Mouse (Mus musculus): ENCODE data around the gene Pex7.

Pex7 gene

DNA sequence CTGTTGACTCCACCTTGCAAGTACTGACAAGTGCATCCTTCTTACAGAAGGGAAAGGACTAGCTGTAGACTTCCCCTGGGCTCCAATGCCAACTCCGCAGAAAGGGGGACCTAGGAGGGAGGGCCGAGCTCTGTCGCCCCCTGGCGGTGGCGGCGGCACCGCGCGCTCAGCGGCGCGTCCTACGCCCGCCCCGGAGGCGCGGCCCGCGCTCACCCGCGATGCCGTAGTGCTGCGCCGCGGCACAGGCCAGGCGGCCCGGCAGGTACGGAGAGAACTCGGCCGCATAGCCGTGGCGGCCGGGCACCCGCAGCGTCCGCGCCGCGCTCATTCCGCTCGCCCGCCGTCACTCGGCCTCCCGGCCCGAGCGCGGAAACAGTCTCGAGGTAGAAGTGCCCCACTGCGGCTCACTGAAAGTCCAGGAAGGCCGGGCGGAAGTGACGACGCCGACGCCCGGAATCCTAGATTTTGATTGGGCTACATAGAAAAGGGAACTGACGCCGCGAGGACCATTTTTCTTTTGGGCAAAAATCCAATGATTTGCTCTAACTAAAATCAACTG, at the start of gene Pex7:
Pex7 (minus strand) TSS at position 444 of the 559 bp plus-strand sequence.
- DNase-seq: peak; percentile 96

DNA sequence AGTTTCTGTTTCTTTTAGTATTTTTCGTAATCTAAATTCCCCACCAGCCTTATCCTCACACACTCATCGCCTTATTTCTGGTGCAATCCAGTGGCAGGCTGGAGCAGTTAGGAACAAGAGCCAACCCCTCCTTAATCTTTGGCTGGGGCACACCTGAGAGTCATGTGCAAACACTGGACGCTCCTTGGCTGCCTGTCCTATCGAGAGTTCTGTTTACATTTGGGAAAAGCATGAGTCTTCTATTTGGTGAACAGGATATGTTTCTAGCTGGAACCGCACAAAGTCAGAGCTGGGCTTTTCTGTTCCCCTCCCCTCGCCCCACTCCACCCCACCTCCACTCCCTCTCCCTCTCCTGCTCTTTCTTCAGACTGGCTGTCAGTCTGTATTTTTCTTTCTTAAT, 49.3 kb upstream of the Pex7 start:
- DNase-seq: peak; percentile 86

GRCm38 (mm10) chr10:19955817-19956216, 48.3 kb upstream of the Pex7 start:
- DNase-seq: no peak

DNA sequence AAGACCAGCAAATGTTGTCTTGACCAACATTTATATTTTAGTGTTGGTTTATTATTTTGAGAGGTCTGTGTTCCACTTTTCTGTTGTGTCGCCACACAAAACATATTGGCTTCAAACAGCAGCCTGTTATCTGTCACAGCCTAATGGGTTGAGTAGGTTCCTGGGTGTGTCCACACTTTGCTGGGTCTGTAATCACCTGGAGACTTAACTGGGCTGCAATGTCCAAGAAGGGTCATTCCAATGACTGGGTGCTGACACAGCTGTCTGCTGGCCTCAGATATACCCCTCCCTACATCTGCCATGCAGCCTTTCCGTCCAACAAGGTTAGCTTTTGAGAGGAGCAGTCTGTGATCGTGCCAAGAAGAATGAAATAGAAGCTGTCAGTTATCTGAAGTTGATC, 47.1 kb upstream of the Pex7 start:
- DNase-seq: no peak

DNA sequence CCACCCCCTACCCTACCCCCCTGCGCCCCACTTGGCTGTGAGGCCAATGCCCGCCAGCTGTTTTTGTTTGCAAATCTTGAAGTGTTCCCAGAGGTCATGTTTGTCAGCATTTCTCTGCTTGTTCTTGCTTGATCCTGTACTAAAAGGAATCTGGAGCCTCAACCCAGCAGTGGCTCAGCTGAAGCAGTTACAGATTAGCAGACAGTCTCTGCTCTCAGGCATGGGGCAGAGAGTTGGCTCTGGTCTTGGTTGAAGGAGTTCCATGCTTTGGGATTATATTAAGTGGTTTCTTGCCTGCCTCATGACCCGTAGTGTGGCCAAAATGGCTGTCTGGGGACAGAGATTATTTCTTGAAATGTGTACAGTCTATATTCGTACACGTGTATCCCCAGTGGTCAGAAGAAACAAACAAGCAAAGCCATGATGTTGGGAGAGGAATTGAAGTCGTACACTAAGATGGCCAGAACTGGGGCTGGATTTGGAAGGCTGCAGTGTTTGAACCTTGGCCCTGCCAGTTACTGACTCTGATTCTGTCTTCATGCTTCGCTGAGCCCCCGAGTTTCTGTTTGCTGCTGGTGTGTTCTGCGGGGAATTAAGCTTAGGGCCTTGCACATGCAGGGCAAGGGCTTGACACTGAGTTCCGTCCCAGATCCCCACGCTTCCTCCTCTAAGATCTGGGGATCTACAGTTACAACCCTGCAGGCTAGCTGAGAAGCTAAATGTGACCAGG, 45.7 kb upstream of the Pex7 start:
- peak; percentile 37 for DNase-seq

DNA sequence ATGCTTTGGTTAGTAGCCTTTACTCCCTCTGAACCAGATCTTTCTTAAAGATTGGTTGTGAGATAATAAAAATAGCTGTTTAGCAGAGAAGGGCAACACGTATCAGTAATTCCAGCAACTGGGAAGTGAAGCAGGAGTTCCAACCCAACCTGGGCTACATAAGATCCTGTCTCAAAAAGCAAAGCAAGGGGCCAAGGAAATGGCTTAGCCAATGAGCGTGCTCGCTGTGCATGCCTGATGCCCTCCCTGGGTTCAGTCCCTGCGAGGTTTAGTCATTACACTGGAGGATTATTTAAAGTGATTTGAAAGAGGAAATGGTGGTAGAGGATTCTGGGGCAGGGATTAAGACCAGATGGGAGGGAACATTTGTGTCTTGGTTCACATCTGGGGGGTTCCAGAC, 41.6 kb upstream of the Pex7 start:
- DNase-seq: no peak

GRCm38 (mm10) chr10:19948381-19948780, 40.9 kb upstream of the Pex7 start:
- no peak for DNase-seq

- no peak for DNase-seq
Measured at GRCm38 (mm10) chr10:19947901-19948300, 40.4 kb upstream of the Pex7 start.

DNA sequence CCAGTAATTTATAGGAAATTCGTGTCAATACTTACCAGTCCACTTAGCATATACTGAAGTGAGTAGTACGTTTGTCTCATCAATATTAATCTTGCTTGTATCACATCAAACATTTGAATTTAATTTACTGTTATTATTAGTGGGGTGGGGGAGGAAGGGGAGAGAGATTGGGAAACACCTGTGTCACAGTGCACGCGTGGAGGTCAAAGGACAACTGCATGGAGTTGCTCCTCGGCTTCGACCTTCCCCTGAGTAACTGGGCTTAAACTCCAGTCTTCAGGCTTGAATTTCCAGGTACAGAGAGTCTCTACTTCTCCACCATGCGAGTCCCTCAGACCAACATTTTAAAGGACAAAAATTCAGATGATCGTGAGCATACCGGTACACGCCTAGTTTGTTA, 40.0 kb upstream of the Pex7 start:
- DNase-seq: no peak

DNA sequence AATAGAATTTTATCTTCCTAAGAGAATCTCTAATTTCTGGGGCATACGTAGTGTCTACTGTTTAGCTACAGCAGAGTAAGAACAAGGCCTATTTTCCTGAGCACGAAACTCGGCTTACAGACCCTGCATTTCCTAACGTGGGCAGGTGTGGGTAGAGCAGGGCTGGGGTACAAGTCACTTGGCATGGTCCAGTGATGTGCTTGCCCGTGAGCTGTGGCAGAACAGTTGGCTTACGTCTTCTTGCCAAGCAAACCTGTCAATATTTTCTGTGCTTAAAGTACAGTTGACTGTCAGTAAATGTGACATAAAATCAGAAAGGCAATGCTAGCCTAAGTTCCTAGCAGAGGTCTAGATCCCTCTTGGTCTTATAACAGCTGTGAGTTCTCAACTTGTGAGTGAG, 39.2 kb upstream of the Pex7 start:
- DNase-seq: no peak

DNA sequence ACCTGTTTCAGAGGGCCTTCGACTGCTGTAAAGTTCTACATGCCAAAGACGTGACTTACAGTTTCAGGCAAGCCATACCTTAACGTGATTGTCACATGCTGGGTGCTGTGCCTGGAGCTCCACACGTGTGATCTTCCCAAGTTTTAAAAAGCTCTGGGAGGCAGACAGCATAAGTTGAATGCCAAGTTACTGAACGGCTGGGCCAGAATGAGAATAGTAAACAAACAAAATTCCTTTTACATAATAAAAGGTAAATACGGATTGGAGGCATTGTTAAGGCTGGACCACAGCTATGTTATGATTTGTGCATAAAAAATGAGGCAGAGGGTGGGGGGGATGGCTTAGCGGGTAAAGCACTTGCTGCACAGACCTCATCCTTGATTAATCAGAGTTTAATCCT, 38.2 kb upstream of the Pex7 start:
- DNase-seq: peak; percentile 28

- DNase-seq: no peak
Measured at GRCm38 (mm10) chr10:19942621-19943020, 35.1 kb upstream of the Pex7 start.

DNA sequence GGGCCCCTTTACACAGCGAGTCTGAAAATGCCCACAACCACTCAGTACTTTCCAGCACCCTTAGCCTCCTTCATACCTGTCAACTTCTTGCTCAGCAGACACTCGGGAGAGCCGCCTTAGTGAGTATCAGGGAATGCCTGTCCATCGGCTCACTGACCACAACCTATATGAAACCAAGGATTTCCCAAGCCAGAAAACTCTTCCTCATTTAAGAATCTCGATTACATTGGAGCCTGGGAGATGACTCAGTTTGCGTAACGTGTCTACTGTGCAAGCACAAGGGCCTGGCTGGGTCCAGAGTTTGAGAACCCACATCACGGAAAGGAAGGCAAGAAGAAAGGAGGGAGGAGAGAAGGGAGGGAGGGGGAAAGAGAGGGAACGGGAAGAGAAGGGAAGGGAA, 34.4 kb upstream of the Pex7 start:
- DNase-seq: peak; percentile 66

DNA sequence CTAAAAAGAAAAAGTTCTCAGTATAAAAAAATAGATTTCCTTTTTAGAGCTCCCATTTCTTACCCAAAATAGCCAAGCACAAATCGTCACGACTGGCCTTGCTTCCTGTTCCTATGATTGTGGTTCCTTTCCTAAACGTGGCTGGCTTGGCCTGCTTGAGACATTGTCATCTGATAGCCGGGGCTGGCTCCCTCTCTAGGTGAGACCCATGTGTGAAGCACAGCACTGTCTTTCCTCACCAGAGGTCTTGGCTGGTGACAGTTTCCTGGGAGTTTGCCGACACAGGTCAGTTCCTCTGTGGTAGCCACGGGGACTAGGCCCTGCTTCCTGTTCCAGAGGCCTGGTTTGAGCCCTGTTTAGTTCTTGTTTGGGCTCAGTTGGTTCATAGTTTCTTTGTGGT, 33.6 kb upstream of the Pex7 start:
- peak; percentile 69 for DNase-seq

GRCm38 (mm10) chr10:19940626-19941025, 33.1 kb upstream of the Pex7 start:
- DNase-seq: no peak

DNA sequence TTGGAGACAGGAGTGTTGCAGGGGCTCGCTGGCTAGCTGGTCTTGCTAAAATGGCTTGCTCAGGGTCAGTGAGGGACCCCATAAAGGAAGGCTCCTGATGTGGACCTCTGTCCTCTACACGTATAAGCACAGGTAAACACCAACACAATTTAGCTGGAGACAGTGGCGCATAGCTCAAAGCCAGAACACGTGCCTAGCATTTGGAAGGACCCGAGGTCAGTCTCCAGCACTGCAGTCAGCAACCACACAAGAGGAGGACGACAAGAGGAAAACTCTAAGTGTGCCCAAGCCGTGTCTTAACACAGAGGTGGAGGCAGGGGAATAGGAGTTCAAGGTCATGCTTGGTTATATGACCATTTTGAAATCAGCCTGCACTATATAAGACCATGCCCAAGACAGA, 32.6 kb upstream of the Pex7 start:
- no peak for DNase-seq

DNA sequence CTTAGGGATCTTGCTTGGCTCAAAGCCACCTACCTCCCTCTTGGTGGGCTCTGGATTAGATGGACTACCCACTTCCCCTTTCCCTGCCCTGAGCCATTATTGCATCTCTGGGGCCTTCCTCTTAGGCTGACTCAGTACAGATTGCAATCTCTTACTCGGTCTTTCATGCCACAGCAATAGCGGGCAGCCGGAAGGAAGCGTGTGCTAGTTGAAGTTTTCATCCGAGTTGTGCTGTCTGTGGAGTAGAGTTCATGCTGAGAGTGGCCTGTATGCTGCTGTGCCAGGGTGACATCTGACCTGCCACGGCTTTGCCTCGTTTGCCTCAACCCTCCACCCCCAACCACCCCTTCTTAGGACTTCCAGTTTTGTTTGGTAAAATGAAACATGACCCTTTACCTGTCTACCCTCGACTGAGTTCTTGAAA, 31.8 kb upstream of the Pex7 start:
- peak; percentile 64 for DNase-seq

DNA sequence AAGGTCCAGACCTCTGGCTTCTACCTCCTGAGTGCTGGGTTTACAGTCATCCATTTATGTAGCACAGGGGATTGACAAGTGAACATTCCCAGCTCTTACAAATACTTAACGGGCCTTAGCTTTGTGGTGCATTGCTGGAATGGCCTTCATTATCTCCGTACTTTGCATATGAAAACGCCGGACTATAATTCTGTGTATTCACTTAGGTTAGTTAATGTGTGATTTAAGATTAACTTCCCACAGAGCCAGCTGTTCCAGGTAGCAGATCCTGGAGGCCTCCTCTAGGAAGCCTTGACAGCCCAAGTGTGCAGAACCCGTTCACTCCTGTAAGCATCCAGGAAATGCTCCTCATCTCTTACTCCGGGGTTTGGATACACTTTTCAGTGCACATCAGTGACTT, 31.2 kb upstream of the Pex7 start:
- DNase-seq: no peak

- DNase-seq: no peak
Measured at GRCm38 (mm10) chr10:19936961-19937708, 29.6 kb upstream of the Pex7 start.

GRCm38 (mm10) chr10:19935821-19936367, 28.4 kb upstream of the Pex7 start:
- peak; percentile 58 for DNase-seq

DNA sequence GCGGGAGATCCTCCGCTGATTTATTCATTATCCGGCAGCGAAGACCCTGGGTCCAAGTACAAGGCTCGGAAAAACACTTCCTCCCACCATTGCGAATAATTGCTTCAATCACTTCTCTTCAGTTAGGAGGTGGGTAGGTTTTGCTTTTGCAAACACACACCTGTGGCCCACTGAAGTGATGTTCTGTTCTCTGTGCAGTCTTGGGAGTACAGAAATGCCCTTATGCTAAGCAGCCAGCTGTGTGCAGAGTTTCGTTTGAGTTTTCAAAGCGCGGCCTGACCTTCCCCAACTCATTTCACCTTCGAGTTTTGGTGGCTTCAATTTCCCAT, 27.8 kb upstream of the Pex7 start:
- no peak for DNase-seq

DNA sequence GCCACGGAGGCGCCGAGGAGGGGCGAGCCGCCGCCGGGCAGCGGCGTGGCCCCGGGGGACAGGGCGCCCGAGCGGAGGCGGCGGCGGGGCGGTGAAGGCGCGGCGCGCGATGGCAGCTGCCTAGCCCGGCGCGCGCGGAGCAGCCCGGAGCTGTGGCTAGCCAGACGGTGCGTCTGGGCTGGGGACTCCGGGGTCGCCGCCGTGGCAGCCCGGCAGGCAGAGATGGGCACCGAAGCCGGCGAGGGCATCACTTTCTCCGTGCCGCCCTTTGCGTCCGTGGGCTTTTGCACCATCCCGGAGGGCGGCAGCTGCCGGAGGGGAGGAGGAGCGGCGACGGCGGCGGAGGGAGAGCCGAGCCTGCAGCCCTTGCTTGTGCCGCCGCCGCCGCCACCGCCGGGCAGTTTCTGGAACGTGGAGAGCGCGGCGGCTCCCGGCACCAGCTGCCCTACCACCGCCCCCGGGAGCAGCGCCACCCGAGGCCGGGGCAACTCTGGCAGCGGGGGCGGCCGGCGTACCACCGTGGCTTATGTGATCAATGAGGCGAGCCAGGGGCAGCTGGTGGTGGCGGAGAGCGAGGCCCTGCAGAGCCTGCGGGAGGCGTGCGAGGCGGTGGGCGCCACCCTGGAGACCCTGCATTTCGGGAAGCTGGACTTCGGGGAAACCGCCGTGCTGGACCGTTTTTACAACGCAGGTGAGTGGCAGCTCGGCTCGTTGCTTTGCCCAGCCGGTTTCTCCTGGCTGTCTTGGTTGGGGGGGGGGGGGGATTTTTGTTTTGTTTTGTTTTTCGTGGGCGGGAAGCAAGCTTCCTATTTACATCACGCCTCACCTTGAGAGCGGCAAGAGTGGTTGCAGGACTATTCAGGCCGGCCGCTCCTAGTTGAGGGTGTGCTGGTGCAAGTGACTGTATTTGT, 27.1 kb upstream of the Pex7 start, which contains the start of gene Map3k5:
Map3k5 (plus strand) TSS at position 89 of the 911 bp plus-strand sequence.
- DNase-seq: peak; percentile 46
